15 mouse cellular contexts compared by ENCODE assay signal in the genomic region with DNA sequence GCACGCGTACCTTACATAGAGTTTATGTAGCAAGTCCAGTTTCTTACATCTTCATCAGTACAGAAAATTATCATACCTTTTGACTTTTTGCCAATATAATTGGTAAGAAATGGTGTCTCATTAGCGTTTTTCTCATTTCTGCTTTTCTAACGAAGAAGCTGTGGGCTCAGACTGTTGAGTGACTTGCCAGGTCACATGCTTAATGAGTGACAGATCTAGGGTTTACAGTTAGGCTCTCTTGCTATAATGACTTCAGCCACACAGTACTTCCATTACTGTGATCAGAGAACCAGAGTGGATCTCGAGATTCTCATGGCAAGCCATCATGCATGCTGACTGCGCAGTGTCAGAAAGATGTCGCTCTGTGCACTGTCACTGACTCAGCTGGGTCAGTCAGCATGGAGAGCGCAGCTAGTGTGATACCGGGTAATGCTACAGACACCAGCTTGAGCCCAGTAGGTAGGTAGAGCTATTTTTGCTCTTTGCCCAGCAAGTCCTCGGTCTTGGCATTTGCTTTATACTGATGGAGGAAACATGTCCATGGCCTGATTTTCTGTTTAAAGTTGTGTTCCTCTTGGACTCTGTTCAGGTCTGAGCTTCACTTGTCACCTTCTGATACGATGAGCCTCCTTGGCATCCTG.
DNase-seq lines count a peak whose midpoint lies in the region; ATAC-seq lines count a peak whose summit lies in the region.
"Had no signal": no experiment of that assay in that cellular context is flagged by ENCODE, and none has a peak within 500 bp of the region (broad histone marks: within the 10 kb centered on the region; RNA-seq: fewer than 3 reads in every experiment).

No protein-coding gene starts in this region.

- peaks cover 48% of the 10 kb centered on the region for H3K4me1 ChIP-seq in midbrain, embryonic 10.5 days
- H3K4me1 ChIP-seq in midbrain, embryonic 11.5 days (ENCODE audit: control insufficient read depth, insufficient read depth, low read length): peaks cover 13% of the 10 kb centered on the region
- H3K4me1 ChIP-seq in forebrain, embryonic 10.5 days: peaks cover 23% of the 10 kb centered on the region

- no peak for ATAC-seq in midbrain, embryonic 11.5 days (ENCODE audit: low FRiP score)

- H3K27me3 ChIP-seq in midbrain, embryonic 10.5 days (ENCODE audit: low read depth, poor library complexity, severe bottlenecking): peaks cover 94% of the 10 kb centered on the region
- H3K27me3 ChIP-seq in midbrain, embryonic 11.5 days (ENCODE audit: control insufficient read depth, insufficient read depth, low read length): peaks cover 35% of the 10 kb centered on the region
- H3K27me3 ChIP-seq in forebrain, embryonic 10.5 days (ENCODE audit: poor library complexity, severe bottlenecking): peaks cover 88% of the 10 kb centered on the region
- H3K27me3 ChIP-seq: heart, embryonic 12.5 days; limb, embryonic 15.5 days; megakaryocyte, embryonic 14.5 days had no signal

- no peak overlapping the region for H3K4me2 ChIP-seq in midbrain, embryonic 11.5 days
- H3K4me2 ChIP-seq: forebrain, embryonic 12.5 days; heart, embryonic 12.5 days; limb, embryonic 15.5 days had no signal

- no peaks in the 10 kb centered on the region for H3K9me3 ChIP-seq in midbrain, embryonic 10.5 days (replicated peaks)
- H3K9me3 ChIP-seq in midbrain, embryonic 11.5 days (ENCODE audit: control insufficient read depth, low read length): no peaks in the 10 kb centered on the region
- H3K9me3 ChIP-seq in forebrain, embryonic 10.5 days: no peaks in the 10 kb centered on the region
- H3K9me3 ChIP-seq: forebrain, embryonic 12.5 days; G1E; heart, embryonic 12.5 days; limb, embryonic 15.5 days; megakaryocyte, embryonic 14.5 days had no signal

- no peak overlapping the region for H3K4me3 ChIP-seq in midbrain, embryonic 10.5 days
- H3K4me3 ChIP-seq in midbrain, embryonic 11.5 days (ENCODE audit: low read depth, low read length): no peak overlapping the region
- no peak overlapping the region for H3K4me3 ChIP-seq in forebrain, embryonic 10.5 days
- H3K4me3 ChIP-seq: forebrain, embryonic 12.5 days; heart, embryonic 12.5 days; limb, embryonic 15.5 days; megakaryocyte, embryonic 14.5 days had no signal

- peak overlapping the region; percentile 63; the same call in 1 of the 2 replicates for H3K27ac ChIP-seq in midbrain, embryonic 10.5 days (replicated peaks)
- H3K27ac ChIP-seq in midbrain, embryonic 11.5 days (ENCODE audit: low read depth, low read length): no peak overlapping the region
- no peak overlapping the region for H3K27ac ChIP-seq in forebrain, embryonic 10.5 days
- H3K27ac ChIP-seq: forebrain, embryonic 12.5 days; limb, embryonic 15.5 days had no signal

- no peaks in the 10 kb centered on the region for H3K36me3 ChIP-seq in midbrain, embryonic 10.5 days
- no peaks in the 10 kb centered on the region for H3K36me3 ChIP-seq in midbrain, embryonic 11.5 days (ENCODE audit: control insufficient read depth, insufficient read depth, low read length)
- H3K36me3 ChIP-seq in forebrain, embryonic 10.5 days (replicated peaks): no peaks in the 10 kb centered on the region
- H3K36me3 ChIP-seq: forebrain, embryonic 12.5 days; heart, embryonic 12.5 days; limb, embryonic 15.5 days had no signal

- no peak for DNase-seq in midbrain, embryonic 10.5 days (ENCODE audit: low spot score)
- DNase-seq in midbrain, embryonic 11.5 days (ENCODE audit: low spot score, missing footprints): no peak
- DNase-seq in cerebellum, adult 18-20 months: peak; percentile 69 to 81
- peak; percentile 75 to 79 for DNase-seq in cerebellum, postnatal 25 days
- DNase-seq in T-cell, adult 2 months (ENCODE audit: low spot score): no peak
- DNase-seq in right cerebral cortex, postnatal 14 days: no peak
- no peak for DNase-seq in forebrain, embryonic 10.5 days (ENCODE audit: extremely low spot score, low spot score)
- DNase-seq: adrenal gland, adult 2 months; heart, postnatal 36 days; lung, adult 18-20 months had no signal

- WGBS in midbrain, embryonic 10.5 days: 87% methylated on average over 11 of the region's 11 CpGs
- 86% methylated on average over 11 of the region's 11 CpGs for WGBS in midbrain, embryonic 11.5 days
- 87% methylated on average over 11 of the region's 11 CpGs for WGBS in forebrain, embryonic 10.5 days

- H3K9ac ChIP-seq in midbrain, embryonic 11.5 days (ENCODE audit: low read length): no peak overlapping the region
- H3K9ac ChIP-seq: forebrain, embryonic 12.5 days; heart, embryonic 12.5 days; limb, embryonic 15.5 days had no signal

Comparison
In these comparisons a context has a peak if more than half of its experiments do, and no peak if none do; other contexts are left out.
1. DNase-seq: peak in cerebellum, adult 18-20 months (2 of 2) and cerebellum, postnatal 25 days (2 of 2); none in midbrain, embryonic 10.5 days (single experiment), midbrain, embryonic 11.5 days (single experiment), T-cell, adult 2 months (single experiment), right cerebral cortex, postnatal 14 days (single experiment) and forebrain, embryonic 10.5 days (single experiment).